Mouse (Mus musculus): ENCODE measurements at regions not wholly inside any gene's neighbourhood (a gene's known extent, or its start where the extent isn't known, plus 50 kb on each side); places are given as distances from the start of the nearest gene placed in this dataset.

DNA sequence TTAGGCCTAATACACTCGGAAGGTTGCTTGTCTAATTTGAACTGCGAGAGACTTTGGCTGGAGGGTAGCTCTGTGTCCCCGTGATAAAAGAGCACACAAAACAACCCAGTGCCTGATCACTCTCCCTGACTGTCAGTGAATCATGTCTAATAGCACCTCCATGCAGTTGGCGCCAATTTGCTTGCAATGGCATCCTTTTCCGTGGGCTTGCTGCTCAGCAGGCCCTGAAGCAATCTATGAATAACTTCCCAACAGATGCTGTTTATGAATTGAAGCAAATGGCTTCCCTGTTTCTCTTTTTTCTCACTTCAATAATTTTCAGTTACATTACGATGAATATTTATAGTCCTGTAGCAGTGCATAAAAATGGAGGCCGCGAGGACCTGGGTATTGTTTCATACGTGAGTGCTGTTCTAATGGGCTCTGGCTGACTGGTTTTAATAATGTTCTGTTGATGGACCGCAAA is 112.9 kb upstream of the Fam19a1 start:
- in situ Hi-C loops (cut with MboI; ENCODE audit: low sequenced_read_pairs in 2 of 2, unreplicated experiment in 2 of 2), result no loop called here
- no peaks in the 10 kb centered on the region for H3K9me3 ChIP-seq (ENCODE audit: control insufficient read depth, insufficient read depth, low read depth, low read length)
- H3K36me3 ChIP-seq (ENCODE audit: control insufficient read depth, insufficient read depth, low read length, poor library complexity, severe bottlenecking), result no peaks in the 10 kb centered on the region
- DNase-seq (ENCODE audit: low read depth, low spot score), result no peak
- no peaks in the 10 kb centered on the region for H3K4me1 ChIP-seq (ENCODE audit: control insufficient read depth in 2 of 2, insufficient read depth in 2 of 2, low read length in 2 of 2, poor library complexity in 1 of 2)
- no peak for TF ChIP-seq CHD2 (IDR thresholded peaks at IDR 0.05; ENCODE audit: low read depth, low read length)
- TF ChIP-seq ZNF384 (IDR thresholded peaks at IDR 0.05; ENCODE audit: low read depth, low read length), result no peak
- TF ChIP-seq ZC3H11A (IDR thresholded peaks at IDR 0.05; ENCODE audit: borderline replicate concordance, low read depth, low read length), result no peak
- no peak for TF ChIP-seq MAFK (IDR thresholded peaks at IDR 0.05; ENCODE audit: insufficient read depth, low read depth, low read length)
- TF ChIP-seq HCFC1 (IDR thresholded peaks at IDR 0.05; ENCODE audit: borderline replicate concordance, insufficient read depth, low read length), result no peak
- no peak overlapping the region for H3K4me3 ChIP-seq (ENCODE audit: insufficient read depth in 1 of 2, low read depth in 1 of 2, low read length in 2 of 2, poor library complexity in 1 of 2, severe bottlenecking in 1 of 2)
- H3K27ac ChIP-seq (ENCODE audit: insufficient read depth, low read depth, low read length, poor library complexity, severe bottlenecking), result no peak overlapping the region
- no peak overlapping the region for H3K9ac ChIP-seq (ENCODE audit: insufficient read depth, low read depth, low read length, poor library complexity, severe bottlenecking)

DNA sequence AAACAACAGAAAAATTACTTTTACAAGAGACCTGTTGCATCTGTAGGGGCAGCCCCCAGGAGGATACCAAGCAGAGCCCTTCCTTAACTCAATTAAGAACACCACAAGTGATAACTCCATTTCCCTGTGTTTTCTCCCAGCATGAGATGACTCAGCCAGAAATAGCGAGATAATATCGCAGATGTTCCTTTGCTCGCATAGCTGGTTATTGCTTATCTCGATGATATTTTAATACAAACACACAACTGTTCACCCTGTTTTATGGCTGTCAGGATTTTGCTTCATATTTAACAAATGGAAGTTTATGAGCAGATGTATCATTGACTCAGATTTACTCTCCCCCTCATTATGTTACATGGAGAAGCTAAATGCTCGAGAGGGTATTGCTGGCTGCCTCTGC is 101.7 kb upstream of the Fam19a1 start:
- H3K4me3 ChIP-seq (ENCODE audit: insufficient read depth in 1 of 2, low read depth in 1 of 2, low read length in 2 of 2, poor library complexity in 1 of 2, severe bottlenecking in 1 of 2), result no peak overlapping the region
- TF ChIP-seq CHD2 (IDR thresholded peaks at IDR 0.05; ENCODE audit: low read depth, low read length), result no peak
- no peak for TF ChIP-seq ZNF384 (IDR thresholded peaks at IDR 0.05; ENCODE audit: low read depth, low read length)
- TF ChIP-seq MAFK (IDR thresholded peaks at IDR 0.05; ENCODE audit: insufficient read depth, low read depth, low read length), result no peak
- H3K9ac ChIP-seq (ENCODE audit: insufficient read depth, low read depth, low read length, poor library complexity, severe bottlenecking), result no peak overlapping the region
- H3K27ac ChIP-seq (ENCODE audit: insufficient read depth, low read depth, low read length, poor library complexity, severe bottlenecking), result no peak overlapping the region
- H3K4me1 ChIP-seq (ENCODE audit: control insufficient read depth in 2 of 2, insufficient read depth in 2 of 2, low read length in 2 of 2, poor library complexity in 1 of 2), result no peaks in the 10 kb centered on the region
- no peaks in the 10 kb centered on the region for H3K9me3 ChIP-seq (ENCODE audit: control insufficient read depth, insufficient read depth, low read depth, low read length)
- in situ Hi-C loops (cut with MboI; ENCODE audit: low sequenced_read_pairs in 2 of 2, unreplicated experiment in 2 of 2), result no loop called here
- no peak for DNase-seq (ENCODE audit: low read depth, low spot score)
- no peaks in the 10 kb centered on the region for H3K36me3 ChIP-seq (ENCODE audit: control insufficient read depth, insufficient read depth, low read length, poor library complexity, severe bottlenecking)

DNA sequence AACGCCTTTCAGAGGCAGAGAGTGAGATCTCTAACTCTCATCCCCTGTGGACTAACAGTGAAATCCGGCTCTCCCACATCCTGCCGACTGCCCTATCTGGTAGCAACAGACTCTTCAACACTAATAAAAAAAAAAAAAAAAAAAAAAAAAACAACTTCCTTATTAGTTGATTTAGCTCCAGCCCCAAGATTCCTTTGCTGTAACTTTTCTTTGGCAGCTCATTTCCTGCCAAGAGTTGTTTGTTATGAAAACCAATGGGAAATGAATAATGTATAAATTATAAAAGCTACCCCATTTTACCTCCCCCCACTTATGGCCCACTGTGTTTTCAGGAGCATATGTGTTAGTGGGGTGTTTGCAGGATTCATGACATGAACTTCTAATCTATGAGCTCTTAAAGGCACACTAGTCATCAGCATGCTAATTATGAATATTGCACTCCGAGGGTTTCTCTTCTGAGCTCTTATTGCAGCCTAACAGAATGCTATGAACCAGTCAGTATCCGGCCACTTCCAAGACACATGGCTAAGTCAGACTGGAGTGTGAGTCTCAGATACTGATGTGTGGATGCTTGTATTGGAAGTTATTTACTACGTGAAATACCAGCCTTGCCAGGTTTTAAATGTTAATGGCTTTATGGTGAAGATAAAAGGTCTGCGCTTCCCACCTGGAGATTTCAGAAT is 84.8 kb upstream of the Fam19a1 start:
- Histone ChIP-seq H3K27ac (ENCODE audit: insufficient read depth, low read depth, low read length, poor library complexity, severe bottlenecking) (no peak overlapping the region), H3K4me1 (ENCODE audit: control insufficient read depth in 2 of 2, insufficient read depth in 2 of 2, low read length in 2 of 2, poor library complexity in 1 of 2) (no peaks in the 10 kb centered on the region), H3K4me3 (ENCODE audit: insufficient read depth in 1 of 2, low read depth in 1 of 2, low read length in 2 of 2, poor library complexity in 1 of 2, severe bottlenecking in 1 of 2) (no peak overlapping the region), H3K36me3 (ENCODE audit: control insufficient read depth, insufficient read depth, low read length, poor library complexity, severe bottlenecking) (no peaks in the 10 kb centered on the region), H3K9ac (ENCODE audit: insufficient read depth, low read depth, low read length, poor library complexity, severe bottlenecking) (no peak overlapping the region), H3K9me3 (ENCODE audit: control insufficient read depth, insufficient read depth, low read depth, low read length) (no peaks in the 10 kb centered on the region)
- DNase-seq (ENCODE audit: low read depth, low spot score), result no peak
- in situ Hi-C loops (cut with MboI; ENCODE audit: low sequenced_read_pairs in 2 of 2, unreplicated experiment in 2 of 2), result no loop called here
- TF ChIP-seq ZNF384 (IDR thresholded peaks at IDR 0.05; ENCODE audit: low read depth, low read length) (peak; percentile 20; the same call in 1 of the 2 replicates), ZC3H11A (IDR thresholded peaks at IDR 0.05; ENCODE audit: borderline replicate concordance, low read depth, low read length) (no peak)

DNA sequence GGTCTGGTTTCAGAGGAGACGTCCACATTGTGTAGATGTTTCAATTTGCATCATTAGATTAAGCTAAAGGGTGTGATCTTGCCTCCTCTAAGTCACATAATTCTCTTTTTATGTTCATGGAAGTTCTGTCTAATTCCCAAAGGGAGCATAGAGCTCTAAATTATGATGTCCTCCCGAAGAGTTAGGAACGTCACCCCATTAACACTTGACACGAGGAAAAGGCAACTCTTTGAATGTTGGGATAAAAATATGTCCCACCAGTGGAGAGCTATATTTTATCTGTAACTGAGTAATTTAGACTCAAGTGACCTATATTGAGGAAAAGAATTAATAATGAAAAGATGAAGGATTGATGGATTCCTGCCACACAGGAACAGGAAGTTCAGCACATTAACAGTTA is 69.2 kb upstream of the Fam19a1 start:
- Histone ChIP-seq H3K9ac (ENCODE audit: insufficient read depth, low read depth, low read length, poor library complexity, severe bottlenecking) (no peak overlapping the region), H3K9me3 (ENCODE audit: control insufficient read depth, insufficient read depth, low read depth, low read length) (no peaks in the 10 kb centered on the region), H3K4me3 (ENCODE audit: insufficient read depth in 1 of 2, low read depth in 1 of 2, low read length in 2 of 2, poor library complexity in 1 of 2, severe bottlenecking in 1 of 2) (no peak overlapping the region), H3K36me3 (ENCODE audit: control insufficient read depth, insufficient read depth, low read length, poor library complexity, severe bottlenecking) (no peaks in the 10 kb centered on the region), H3K27ac (ENCODE audit: insufficient read depth, low read depth, low read length, poor library complexity, severe bottlenecking) (no peak overlapping the region), H3K4me1 (ENCODE audit: control insufficient read depth in 2 of 2, insufficient read depth in 2 of 2, low read length in 2 of 2, poor library complexity in 1 of 2) (no peaks in the 10 kb centered on the region)
- in situ Hi-C loops (cut with MboI; ENCODE audit: low sequenced_read_pairs in 2 of 2, unreplicated experiment in 2 of 2), result no loop called here
- DNase-seq (ENCODE audit: low read depth, low spot score), result no peak
- no peak for TF ChIP-seq HCFC1 (IDR thresholded peaks at IDR 0.05; ENCODE audit: borderline replicate concordance, insufficient read depth, low read length)
- TF ChIP-seq ZNF384 (IDR thresholded peaks at IDR 0.05; ENCODE audit: low read depth, low read length), result no peak
- TF ChIP-seq ZC3H11A (IDR thresholded peaks at IDR 0.05; ENCODE audit: borderline replicate concordance, low read depth, low read length), result no peak
- TF ChIP-seq MAFK (IDR thresholded peaks at IDR 0.05; ENCODE audit: insufficient read depth, low read depth, low read length), result no peak
- no peak for TF ChIP-seq CHD2 (IDR thresholded peaks at IDR 0.05; ENCODE audit: low read depth, low read length)

DNA sequence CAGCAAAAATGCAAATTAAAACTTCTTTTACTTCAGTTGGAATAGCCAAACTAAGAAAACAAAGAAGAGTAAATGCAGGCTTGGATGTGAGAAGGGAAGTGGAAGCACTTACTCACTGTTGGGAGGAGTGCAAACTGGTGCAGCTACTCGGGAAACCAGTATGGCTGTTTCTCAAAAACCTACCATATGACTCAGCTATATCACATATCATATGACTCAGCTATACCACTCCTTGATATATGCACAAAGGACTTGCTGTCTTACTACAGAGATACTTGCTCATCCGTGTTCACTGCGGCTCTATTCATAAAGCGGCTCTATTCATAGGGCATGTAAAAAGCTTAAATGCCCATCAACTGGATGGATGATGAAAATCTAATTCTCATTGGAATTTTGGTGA is 59.5 kb upstream of the Fam19a1 start:
- Histone ChIP-seq H3K36me3 (ENCODE audit: control insufficient read depth, insufficient read depth, low read length, poor library complexity, severe bottlenecking) (no peaks in the 10 kb centered on the region), H3K4me1 (ENCODE audit: control insufficient read depth in 2 of 2, insufficient read depth in 2 of 2, low read length in 2 of 2, poor library complexity in 1 of 2) (no peaks in the 10 kb centered on the region), H3K9ac (ENCODE audit: insufficient read depth, low read depth, low read length, poor library complexity, severe bottlenecking) (no peak overlapping the region), H3K9me3 (ENCODE audit: control insufficient read depth, insufficient read depth, low read depth, low read length) (no peaks in the 10 kb centered on the region), H3K27ac (ENCODE audit: insufficient read depth, low read depth, low read length, poor library complexity, severe bottlenecking) (no peak overlapping the region), H3K4me3 (ENCODE audit: insufficient read depth in 1 of 2, low read depth in 1 of 2, low read length in 2 of 2, poor library complexity in 1 of 2, severe bottlenecking in 1 of 2) (no peak overlapping the region)
- in situ Hi-C loops (cut with MboI; ENCODE audit: low sequenced_read_pairs in 2 of 2, unreplicated experiment in 2 of 2), result no loop called here
- no peak for DNase-seq (ENCODE audit: low read depth, low spot score)
- TF ChIP-seq CHD2 (IDR thresholded peaks at IDR 0.05; ENCODE audit: low read depth, low read length), result no peak
- TF ChIP-seq ZNF384 (IDR thresholded peaks at IDR 0.05; ENCODE audit: low read depth, low read length), result no peak
- TF ChIP-seq ZC3H11A (IDR thresholded peaks at IDR 0.05; ENCODE audit: borderline replicate concordance, low read depth, low read length), result no peak
- no peak for TF ChIP-seq MAFK (IDR thresholded peaks at IDR 0.05; ENCODE audit: insufficient read depth, low read depth, low read length)
- TF ChIP-seq HCFC1 (IDR thresholded peaks at IDR 0.05; ENCODE audit: borderline replicate concordance, insufficient read depth, low read length), result no peak
